Mouse (Mus musculus): ENCODE data around the gene Mttp. TPM values are rescaled to one million over a fixed set of nuclear protein-coding genes. Genes with fewer than 3 reads are reported as not detected.

The Mttp gene
- total RNA-seq, 2 experiments from 2014 or later, result 3.1 to 5.6 TPM

DNA sequence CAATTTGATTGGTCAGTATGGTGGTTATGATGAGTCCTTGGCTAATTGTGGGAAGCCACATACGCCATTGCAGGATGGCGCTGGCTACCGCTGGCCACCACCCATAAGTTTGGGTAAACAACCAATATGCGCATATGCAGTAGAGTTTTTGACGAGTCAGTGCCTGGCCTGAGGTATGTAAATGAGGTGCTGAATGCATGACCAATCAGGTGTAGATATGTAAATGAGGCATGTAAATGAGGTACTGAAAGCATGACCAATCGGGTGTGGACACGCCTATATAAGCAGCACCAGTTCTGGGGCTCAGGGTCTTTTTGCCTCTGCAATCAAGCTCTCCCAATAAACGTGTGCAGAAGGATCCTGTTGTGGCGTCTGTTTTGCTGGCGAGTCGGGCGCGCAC lies 6.6 kb downstream of the Mttp start:
- 0 out of 2 replicates have a peak, but pooled peaks have one; percentile 21 for ATAC-seq (replicated peaks; ENCODE audit: poor library complexity)

DNA sequence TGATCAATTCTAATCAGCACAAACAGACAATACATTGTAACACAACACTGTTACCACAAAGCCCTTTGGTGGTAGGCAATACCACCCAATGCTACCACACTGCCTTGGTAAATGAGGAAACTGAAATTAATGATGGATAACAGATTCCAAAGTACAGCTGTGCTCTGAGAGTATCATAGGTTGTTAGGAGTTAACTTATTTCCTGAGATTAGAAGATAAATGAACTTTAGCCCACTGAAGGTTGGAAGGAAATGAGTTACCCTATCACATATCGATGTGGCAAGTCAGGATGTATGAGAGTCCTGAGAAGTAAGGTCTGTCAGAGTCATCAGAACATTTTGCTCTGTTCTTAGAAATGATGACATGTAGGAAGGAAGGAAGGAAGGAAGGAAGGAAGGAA lies 10.2 kb downstream of the Mttp start:
- no peak for ATAC-seq (replicated peaks; ENCODE audit: poor library complexity)

DNA sequence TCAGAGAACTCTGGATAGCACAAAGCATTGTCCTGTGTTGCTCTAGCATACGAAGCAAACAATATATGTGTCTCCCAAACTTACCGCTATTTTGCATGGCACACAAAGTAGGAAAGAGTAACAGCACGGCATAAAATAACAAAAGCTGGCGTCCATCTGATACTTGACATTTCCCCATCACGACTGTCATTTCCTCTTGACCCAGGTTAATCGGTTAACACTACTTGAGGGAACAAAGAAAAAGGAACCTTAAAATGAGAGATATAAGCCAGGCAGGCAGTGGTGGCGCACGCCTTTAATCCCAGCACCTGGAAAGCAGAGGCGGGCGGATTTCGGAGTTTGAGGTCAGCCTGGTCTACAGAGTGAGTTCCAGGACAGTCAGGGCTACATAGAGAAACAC lies 10.9 kb downstream of the Mttp start:
- peak; percentile 61 for ATAC-seq (replicated peaks; ENCODE audit: poor library complexity)

DNA sequence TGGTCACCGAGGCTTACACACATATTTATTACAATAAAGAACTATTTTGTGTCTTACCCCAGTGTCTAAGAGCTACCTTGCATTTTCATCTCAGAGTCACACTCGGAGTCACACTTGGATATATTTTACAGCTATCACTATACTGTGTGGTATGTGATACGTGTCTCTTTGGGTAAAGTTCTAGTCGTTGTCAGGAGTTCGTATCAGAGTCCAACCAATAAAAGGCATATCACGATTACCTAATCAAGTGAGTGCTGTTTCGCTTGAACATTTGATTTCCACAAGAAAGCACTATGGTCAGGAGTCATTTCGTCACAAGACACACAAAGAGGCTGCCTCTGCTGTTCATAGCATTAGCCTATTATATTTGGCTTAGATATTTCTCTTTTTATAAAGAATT lies 11.3 kb downstream of the Mttp start:
- ATAC-seq (replicated peaks; ENCODE audit: poor library complexity), result no peak

DNA sequence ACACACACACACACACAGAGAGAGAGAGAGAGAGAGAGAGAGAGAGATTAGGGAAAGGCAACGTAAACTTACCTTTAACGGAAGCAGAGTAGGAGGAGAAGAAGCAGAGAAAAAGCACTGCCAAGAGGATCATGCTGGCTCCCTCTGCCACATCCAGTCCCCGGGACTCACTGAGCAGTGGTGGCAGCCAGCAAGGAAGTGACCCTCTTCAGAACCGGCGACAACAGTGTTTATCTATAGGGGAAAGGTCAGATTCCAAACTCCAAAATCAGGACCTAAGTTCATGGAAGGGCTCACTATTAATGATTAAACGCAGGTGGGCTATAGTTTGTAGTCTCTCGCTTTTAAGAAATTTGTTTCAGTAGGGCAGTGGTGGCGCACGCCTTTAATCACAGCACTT lies 13.6 kb downstream of the Mttp start:
- no peak for ATAC-seq (replicated peaks; ENCODE audit: poor library complexity)

DNA sequence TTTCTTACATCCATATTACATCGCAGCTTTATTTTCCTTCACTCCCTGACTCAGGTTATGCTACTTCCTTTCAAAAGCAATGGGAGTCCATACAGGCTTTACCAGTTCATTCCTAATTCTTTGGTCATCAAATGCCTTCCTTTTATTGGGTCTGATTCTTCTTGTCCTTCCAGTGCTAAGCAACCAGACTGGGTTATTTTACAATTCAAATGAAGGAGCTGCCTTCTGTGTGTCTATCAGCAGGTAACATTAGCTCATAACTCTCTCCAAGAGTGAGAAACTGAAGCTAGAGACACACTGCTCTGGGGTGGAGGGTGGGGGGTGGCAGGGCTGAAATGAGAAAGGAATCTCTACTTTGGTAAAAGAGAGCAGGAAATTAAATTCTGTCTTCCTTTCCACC lies 14.1 kb downstream of the Mttp start:
- no peak for ATAC-seq (replicated peaks; ENCODE audit: poor library complexity)

DNA sequence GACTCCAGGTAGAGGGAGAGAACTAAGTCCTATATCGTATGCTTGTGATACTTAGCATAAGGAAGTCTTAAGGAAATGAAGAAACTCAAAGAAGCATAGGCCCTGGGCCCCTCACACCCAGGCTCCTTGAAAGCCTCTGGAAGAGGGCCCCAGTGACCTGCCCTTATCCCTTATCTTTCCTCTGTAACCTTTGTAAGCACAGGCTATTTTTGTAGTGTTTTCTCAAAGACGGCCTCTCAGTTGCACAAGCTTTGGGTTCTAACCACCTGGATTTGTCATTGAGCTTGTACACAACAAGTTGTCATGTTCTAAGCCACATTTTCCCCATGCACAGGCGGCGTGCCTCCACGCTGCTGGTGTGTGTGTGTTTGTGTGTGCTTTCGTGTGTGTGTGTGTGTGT lies 15.7 kb downstream of the Mttp start:
- no peak for ATAC-seq (replicated peaks; ENCODE audit: poor library complexity)

DNA sequence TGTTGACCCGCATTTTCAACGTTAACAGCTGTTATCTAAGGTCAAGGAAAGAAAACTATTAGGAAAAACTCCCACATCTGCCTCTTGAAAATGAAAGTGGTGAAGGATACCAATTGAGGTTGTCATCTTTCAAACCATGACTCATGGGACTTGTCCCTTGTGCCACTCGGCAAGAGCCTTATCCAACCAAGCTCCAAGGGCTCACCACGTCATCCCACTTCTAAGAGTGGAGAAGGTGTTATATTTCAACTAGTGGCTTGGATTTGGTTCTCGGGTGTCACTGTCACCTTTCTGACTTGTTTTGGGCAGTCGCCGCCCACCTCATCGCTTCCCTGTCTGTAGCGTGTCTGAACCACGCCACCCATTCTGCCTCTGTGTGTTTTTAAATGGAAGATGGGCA lies 20.9 kb downstream of the Mttp start:
- ATAC-seq (replicated peaks; ENCODE audit: poor library complexity), result no peak

DNA sequence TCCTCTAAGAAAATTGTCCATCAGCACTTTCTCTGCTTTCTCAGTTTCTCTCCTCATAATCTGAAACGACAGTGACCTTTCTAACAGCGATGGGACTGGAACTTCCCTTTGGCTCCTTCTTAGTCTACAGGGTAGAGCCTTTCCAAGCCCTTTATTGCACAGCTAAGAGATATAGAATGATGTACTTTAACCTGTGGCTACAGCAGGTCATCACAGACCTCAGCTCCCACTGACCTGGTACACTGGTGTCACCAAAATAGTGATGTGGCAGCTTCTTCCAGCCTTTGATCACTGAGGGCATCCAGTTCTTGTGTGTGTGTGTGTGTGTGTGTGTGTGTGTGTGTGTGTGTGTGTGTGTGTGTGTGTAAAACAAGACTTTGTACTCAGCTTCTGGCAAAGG lies 23.3 kb downstream of the Mttp start:
- ATAC-seq (replicated peaks; ENCODE audit: poor library complexity), result no peak

DNA sequence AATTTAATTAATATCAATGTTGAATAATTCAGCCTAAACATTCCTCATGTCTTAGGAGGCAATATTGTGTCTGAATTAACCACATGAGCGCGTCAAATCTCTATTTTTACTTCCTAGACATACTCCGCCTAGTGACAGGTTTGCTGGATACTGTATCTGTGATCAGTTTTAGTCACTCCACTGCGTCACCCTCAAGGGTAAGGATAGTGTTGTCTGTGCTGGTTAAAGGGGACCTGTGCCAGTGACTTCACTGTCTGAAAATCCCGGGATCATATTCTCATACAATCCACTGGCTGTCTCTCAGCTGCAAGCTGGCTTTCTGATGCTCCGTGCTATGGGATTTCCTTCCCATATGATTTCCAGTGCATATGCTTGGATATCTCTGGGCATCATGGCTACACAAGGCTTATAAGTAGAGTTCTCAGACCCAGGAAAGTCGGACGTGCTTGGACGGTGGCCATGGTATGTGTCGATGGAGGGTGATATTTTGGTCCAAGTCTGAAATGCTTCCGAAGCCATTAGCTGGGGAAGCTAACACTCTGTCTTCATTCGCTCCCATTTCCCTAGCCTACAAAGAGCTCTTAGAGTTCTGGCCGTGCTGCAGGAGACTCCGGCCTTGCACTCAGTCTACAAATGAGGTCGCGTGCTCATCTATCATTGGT lies 25.2 kb downstream of the Mttp start:
- ATAC-seq (replicated peaks; ENCODE audit: poor library complexity), result no peak

DNA sequence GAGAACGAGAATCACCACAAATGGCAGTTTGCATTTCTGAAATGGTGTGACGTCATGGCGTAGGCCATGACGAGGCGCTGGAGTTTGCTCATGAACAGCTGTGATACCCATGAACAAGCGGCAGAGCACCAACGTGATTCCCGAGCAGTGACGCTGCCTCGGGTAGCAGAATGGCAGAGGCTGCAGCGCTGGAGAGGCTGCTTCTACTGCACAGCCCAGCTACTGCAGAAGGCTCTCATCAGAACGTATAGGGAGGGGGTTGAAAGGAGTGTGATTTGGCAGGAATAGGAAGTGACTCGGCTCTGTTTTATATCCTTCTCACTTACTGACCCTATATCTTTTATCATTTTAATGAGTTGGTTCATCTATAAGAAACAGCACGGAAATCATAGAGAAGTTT lies 25.9 kb downstream of the Mttp start:
- ATAC-seq (replicated peaks; ENCODE audit: poor library complexity), result peak; percentile 39; the same call in 1 of the 2 replicates

DNA sequence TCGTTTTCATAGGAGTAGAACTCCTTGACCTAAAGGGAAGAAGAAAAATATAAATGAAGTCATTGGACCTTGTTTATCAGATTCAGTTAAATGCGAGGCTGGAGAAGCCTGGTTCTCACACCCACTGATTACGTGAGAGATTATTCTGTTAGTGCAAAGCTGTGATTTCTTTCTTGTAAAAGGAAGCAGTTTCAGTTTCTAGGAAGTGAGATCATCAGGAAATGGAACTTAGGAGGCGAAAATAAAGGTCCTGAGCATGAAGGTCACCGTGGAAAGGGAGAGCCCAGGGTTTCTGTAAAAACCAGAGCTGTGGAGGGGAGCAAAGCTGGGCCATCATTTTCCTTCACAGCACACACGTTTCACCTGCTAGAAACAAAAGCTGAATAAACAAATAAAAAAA lies 26.4 kb downstream of the Mttp start:
- no peak for ATAC-seq (replicated peaks; ENCODE audit: poor library complexity)

DNA sequence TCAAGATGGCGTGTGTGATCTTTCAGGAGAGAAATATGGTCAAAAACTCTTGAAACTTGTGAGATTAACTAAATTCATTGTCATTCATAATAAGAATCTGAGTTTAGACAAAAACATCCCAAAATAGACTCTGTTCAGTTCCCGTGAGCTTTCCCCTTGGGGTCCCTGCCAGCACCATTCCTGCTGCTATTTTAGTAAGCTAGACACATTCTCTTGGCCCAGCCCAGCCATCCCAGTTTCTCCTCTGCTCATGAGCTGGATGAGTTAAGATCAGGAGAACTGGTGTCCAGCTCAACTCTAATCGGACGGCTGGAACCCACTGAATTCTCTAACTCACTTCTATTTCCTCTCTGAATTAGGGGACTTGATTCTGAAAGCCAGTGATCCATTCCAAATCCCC lies 27.9 kb downstream of the Mttp start:
- ATAC-seq (replicated peaks; ENCODE audit: poor library complexity), result no peak

DNA sequence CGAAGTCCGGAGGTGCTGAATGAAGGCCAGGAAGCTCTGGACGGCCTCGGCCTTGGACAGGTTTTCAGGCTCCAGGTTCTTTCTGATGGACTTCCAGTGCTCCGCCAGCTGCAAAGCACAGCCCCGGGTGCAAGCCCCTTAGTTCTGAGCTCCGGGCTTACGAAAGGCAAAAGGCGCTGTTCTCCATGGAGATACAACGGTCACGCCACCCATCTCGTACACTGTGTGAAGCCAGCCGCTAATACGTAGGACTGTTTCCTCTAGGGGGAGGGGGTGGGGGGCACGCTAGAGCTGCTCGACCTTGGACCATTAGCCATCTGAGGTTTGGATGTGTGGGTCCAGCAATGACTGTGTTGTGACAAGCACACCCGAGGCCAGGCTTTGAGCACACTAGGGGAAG lies 30.7 kb downstream of the Mttp start:
- no peak for ATAC-seq (replicated peaks; ENCODE audit: poor library complexity)

DNA sequence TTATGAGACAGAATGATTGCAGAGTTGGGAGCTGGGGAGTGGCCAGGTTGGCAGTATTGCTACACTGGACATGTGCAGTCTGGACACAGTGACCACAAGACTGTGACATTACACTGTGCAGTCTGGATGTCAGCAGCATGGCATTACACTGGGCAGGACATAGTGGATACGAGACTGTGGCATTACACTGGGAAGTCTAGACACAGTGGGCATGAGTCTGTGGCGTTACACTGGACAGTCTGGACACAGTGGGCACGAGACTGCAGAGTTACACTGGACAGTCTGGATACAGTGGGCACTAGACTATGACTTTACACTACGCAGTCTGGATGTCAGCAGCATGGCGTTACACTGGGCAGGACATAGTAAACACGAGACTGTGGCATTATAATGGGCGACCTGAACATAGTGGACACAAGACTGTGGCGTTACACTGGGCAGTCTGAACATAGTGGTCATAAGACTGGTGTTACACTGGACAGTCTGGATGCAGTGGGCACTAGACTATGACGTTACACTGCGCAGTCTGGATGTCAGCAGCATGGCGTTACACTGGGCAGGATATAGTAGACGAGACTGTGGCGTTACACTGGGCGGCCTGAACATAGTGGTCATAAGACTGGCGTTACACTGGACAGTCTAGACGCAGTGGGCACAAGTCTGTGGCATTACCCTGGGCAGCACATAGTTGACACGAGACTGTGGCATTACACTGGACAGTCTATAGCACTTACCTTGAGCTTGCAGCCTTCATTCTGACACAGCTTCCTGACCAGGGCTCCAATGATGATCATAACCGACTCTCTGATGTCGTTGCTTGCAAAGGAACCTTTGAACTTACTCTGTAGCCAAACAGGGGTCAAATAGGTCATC lies 33.6 kb downstream of the Mttp start:
- no peak for ATAC-seq (replicated peaks; ENCODE audit: poor library complexity)

DNA sequence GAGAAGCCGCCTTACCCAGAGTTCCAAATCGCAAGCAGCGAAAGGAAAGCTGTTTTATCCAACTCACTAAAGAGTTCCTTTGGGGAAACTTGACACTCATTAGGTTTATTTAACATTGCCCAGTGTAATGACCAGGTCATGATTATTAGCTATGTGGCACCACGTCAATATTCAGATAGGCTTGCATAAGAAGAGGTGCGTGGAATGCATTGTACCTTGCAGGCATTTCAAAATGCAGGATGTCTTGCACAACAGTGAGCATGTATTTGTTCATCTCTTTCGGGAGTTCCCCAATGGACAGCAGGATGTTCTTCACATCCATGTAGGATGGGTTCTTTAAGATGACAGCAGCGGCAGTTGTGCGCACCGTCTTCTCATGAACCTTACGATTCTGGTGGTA lies 37.9 kb downstream of the Mttp start:
- peak; percentile 69 for ATAC-seq (replicated peaks; ENCODE audit: poor library complexity)

DNA sequence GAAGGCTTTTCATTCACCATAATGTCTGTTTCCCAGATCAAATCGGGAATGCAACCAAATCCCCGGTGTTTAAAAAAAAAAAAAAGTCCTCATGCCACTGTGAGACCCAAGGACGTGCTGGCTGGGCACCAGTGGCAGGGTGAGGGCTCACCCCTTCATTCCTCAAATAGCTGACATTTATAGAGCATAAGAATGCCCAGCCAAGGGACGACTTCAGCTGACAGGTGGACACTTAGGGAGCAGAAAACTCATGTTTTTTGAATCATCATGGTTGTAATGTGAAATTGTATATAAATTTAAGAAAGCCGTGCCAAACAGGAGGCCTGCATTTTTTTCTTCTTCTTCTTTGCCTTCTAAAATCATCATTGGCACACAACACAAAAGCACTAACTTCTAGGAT lies 39.7 kb downstream of the Mttp start:
- no peak for ATAC-seq (replicated peaks; ENCODE audit: poor library complexity)

DNA sequence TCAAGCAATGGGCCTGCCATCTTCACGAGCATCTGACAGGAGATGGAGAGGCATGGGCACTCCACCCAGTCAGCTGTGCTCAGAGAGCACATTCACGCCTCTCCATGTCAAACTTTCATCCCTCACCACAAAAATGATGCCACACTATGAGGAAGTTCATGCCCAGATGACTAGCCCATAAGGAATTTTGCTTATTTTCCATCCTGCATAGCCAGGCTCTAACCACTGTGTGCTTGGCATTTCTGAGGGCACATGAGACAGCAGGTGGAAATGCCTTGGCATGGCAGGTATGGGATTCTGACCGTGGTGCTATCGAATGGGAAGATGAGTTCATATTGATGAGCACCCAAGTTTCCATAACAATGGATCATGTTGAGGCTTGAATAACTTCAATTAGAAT lies 41.1 kb downstream of the Mttp start:
- no peak for ATAC-seq (replicated peaks; ENCODE audit: poor library complexity)

DNA sequence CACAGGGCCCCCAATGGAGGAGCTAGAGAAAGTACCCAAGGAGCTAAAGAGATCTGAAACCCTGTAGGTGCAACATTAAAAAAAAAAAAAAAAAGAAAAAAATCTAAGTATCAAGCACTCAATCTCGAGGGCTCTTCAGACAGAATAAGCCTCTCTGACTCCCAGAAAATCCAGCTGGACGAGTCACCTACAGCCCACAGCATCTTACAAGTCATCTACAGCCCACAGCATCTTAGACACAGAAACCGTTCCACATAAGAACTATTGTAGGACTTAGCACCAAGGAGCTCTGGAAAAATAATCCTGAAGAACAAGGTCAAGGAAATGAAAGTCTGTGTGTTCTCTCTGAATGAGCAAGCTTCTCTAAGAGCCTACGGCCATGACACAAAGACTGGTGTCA lies 42.8 kb downstream of the Mttp start:
- ATAC-seq (replicated peaks; ENCODE audit: poor library complexity), result no peak

DNA sequence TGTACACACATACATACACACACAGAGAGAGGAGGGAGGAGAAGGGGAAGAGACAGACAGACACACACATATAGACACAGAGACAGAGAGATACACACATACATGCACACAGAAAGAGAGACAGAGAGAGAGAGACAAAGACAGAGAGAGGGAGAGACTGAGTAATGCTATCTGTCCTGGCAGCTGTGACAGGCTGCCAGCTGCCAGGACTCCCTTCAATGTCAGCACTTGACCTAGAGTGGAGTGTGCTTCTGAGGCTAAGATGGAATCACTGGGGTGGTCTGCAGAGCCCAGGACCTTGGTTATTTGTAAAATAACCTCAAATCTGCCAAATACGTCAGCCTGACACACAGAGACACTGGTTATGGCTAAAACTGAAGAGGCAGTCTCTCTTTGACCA lies 47.0 kb downstream of the Mttp start:
- ATAC-seq (replicated peaks; ENCODE audit: poor library complexity), result no peak

DNA sequence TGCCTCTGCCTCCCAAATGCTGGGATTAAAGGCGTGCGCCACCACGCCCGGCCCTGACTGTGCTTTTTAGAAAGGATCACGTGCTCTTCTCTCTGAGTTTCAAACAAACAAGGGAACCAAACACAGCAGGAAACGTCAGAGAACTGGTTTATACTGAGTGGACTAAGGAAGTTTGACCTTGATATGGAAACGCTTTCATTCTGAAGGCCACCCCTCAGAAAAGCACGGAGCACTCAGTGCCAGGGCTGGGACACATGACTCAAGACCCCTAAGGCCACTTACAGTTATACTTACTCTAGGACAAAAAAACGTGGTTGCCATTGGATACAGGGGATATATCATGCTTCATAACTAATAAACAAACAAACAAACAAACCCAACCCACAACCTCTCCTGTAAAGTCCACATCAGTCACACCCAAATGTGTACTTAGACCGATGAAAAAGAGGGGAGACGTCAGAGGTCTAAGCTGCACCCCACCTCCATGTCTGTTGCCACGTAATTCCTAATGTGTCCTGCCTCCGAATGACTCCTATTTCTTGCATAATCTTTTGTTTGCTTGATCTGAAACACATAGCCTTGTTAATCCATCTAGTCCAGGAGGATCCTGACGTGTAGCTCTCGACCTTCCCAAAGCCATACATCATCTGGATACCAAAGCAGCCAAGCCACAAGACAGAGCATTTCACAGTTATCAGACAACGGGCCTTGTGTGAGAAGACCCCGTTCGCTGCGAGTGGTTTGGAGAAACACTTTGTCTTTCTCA lies 48.3 kb downstream of the Mttp start:
- ATAC-seq (replicated peaks; ENCODE audit: poor library complexity), result no peak

DNA sequence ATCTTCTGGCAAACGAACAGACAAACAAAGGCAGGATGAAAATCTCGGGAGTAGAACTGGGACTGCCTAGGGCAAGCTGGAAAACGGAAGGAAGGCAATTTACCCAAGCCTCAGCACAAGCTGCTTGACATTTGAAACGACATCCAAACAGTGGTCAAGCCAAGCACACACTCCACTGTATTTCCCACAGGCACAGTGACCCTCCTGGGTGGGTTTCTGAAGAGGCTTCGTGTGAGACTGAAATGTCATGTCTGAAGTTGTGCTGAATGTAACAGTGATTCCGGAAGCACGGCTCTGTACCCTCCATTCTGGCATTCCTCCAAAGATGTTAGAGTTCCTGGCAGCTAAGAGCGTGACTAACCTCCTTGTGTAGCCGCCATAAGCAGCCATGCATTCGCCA lies 49.0 kb downstream of the Mttp start:
- no peak for ATAC-seq (replicated peaks; ENCODE audit: poor library complexity)

All from megakaryocyte progenitor cell, adult 5-6 weeks (primary cell).